In the genomic region with DNA sequence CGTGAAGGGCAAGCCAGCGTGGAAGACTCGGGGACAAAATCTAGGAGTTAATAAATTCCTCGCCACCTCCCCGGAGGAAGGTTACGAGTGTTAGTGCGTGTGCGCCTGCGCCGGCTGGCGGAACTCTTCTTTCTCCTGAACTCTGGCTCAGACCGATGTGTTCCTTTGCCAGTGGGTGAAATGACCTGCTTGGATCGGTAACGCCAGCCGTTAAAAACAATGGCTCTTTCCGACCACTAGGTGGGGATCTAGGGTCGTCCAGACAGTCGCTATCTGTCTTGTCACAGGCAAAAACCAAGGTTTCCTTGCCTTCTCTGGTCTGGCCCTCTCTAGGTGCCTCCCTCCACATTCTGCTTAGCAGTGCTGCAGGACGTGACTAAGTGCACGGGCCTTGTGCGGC, we compare ENCODE assay signal across 8 mouse cellular contexts. TPM values are rescaled to one million over a fixed set of nuclear protein-coding genes. Genes with fewer than 3 reads are reported as not detected.
DNase-seq lines count a peak whose midpoint lies in the region; ATAC-seq lines count a peak whose summit lies in the region.

No protein-coding gene starts in this region.

- H3K36me3 ChIP-seq in embryonic facial prominence, embryonic 11.5 days (replicated peaks; ENCODE audit: control insufficient read depth, insufficient read depth, low read depth, low read length): no peaks in the 10 kb centered on the region
- H3K36me3 ChIP-seq in heart, embryonic 12.5 days: no peaks in the 10 kb centered on the region
- no peaks in the 10 kb centered on the region for H3K36me3 ChIP-seq in kidney, embryonic 14.5 days (ENCODE audit: control insufficient read depth, insufficient read depth, low read length)
- no peaks in the 10 kb centered on the region for H3K36me3 ChIP-seq in lung, embryonic 15.5 days

- WGBS in embryonic facial prominence, embryonic 11.5 days: 1% methylated on average over 21 of the region's 21 CpGs
- WGBS in heart, embryonic 12.5 days: 3% methylated on average over 21 of the region's 21 CpGs
- WGBS in kidney, embryonic 14.5 days: 2% methylated on average over 21 of the region's 21 CpGs
- 2% methylated on average over 21 of the region's 21 CpGs for WGBS in lung, embryonic 15.5 days

- peak overlapping the region; percentile 29; the same call in 1 of the 2 replicates for H3K9ac ChIP-seq in embryonic facial prominence, embryonic 11.5 days (replicated peaks; ENCODE audit: low read length)
- no peak overlapping the region for H3K9ac ChIP-seq in heart, embryonic 12.5 days
- H3K9ac ChIP-seq in kidney, embryonic 14.5 days (ENCODE audit: low read depth, low read length): no peak overlapping the region; the same call in none of the 2 replicates
- H3K9ac ChIP-seq in lung, embryonic 15.5 days: no peak overlapping the region

- H3K27ac ChIP-seq in embryonic facial prominence, embryonic 11.5 days (replicated peaks; ENCODE audit: low read depth, low read length): no peak overlapping the region
- no peak overlapping the region for H3K27ac ChIP-seq in heart, embryonic 12.5 days (ENCODE audit: poor library complexity, severe bottlenecking)
- H3K27ac ChIP-seq in kidney, embryonic 14.5 days (ENCODE audit: low read depth, low read length): no peak overlapping the region
- H3K27ac ChIP-seq in lung, embryonic 15.5 days: peak overlapping the region; percentile 48

- peak; percentile 82 to 93 for DNase-seq in adrenal gland, adult (ENCODE audit: inconsistent age in 2 of 2, low spot score in 1 of 2)
- no peak for DNase-seq in adrenal gland, postnatal 25 days
- DNase-seq in adrenal gland, postnatal 14 days: peak; percentile 88
- DNase-seq in embryonic facial prominence, embryonic 11.5 days (ENCODE audit: low spot score): peak; percentile 93

- peak overlapping the region; percentile 43 for H3K4me2 ChIP-seq in embryonic facial prominence, embryonic 11.5 days (ENCODE audit: low read depth, low read length)
- peak overlapping the region; percentile 71 for H3K4me2 ChIP-seq in heart, embryonic 12.5 days
- peak overlapping the region; percentile 48 for H3K4me2 ChIP-seq in kidney, embryonic 14.5 days (replicated peaks; ENCODE audit: low read depth, low read length)
- H3K4me2 ChIP-seq in lung, embryonic 15.5 days: peak overlapping the region; percentile 53

- no peaks in the 10 kb centered on the region for H3K9me3 ChIP-seq in embryonic facial prominence, embryonic 11.5 days (replicated peaks; ENCODE audit: control insufficient read depth, low read length)
- no peaks in the 10 kb centered on the region for H3K9me3 ChIP-seq in heart, embryonic 12.5 days (replicated peaks)
- H3K9me3 ChIP-seq in kidney, embryonic 14.5 days (ENCODE audit: control insufficient read depth, low read length): no peaks in the 10 kb centered on the region
- no peaks in the 10 kb centered on the region for H3K9me3 ChIP-seq in lung, embryonic 15.5 days

- no peaks in the 10 kb centered on the region for H3K27me3 ChIP-seq in embryonic facial prominence, embryonic 11.5 days (ENCODE audit: control insufficient read depth, insufficient read depth, low read length)
- H3K27me3 ChIP-seq in heart, embryonic 12.5 days (replicated peaks): peaks cover 42% of the 10 kb centered on the region
- no peaks in the 10 kb centered on the region for H3K27me3 ChIP-seq in kidney, embryonic 14.5 days (ENCODE audit: control insufficient read depth, insufficient read depth, low read length)
- H3K27me3 ChIP-seq in lung, embryonic 15.5 days: no peaks in the 10 kb centered on the region

- no peak overlapping the region for H3K4me3 ChIP-seq in embryonic facial prominence, embryonic 11.5 days (ENCODE audit: low read depth, low read length)
- peak overlapping the region; percentile 34 for H3K4me3 ChIP-seq in heart, embryonic 12.5 days
- peak overlapping the region; percentile 25; the same call in 1 of the 2 replicates for H3K4me3 ChIP-seq in kidney, embryonic 14.5 days (ENCODE audit: low read length)
- H3K4me3 ChIP-seq in lung, embryonic 15.5 days: peak overlapping the region; percentile 22

- 0 out of 2 replicates have a peak, but pooled peaks have one; percentile 43 for ATAC-seq in embryonic facial prominence, embryonic 11.5 days (replicated peaks; ENCODE audit: insufficient number of reproducible peaks, low FRiP score, low TSS enrichment, low read depth)
- ATAC-seq in heart, embryonic 12.5 days (ENCODE audit: insufficient number of reproducible peaks, low FRiP score): peak; percentile 52; the same call in 1 of the 2 replicates
- peak; percentile 56; the same call in 1 of the 2 replicates for ATAC-seq in kidney, embryonic 14.5 days (ENCODE audit: low FRiP score, low TSS enrichment)
- ATAC-seq in lung, embryonic 15.5 days (ENCODE audit: borderline replicate concordance, extremely low read depth, low FRiP score, low TSS enrichment): peak; percentile 8; the same call in 1 of the 2 replicates
- ATAC-seq in neutrophil, adult 5-6 weeks (ENCODE audit: extremely low read depth, insufficient number of reproducible peaks, low FRiP score, poor library complexity, severe bottlenecking): peak; percentile 64; the same call in 1 of the 2 replicates

- H3K4me1 ChIP-seq in embryonic facial prominence, embryonic 11.5 days (ENCODE audit: control insufficient read depth, insufficient read depth, low read length): no peaks in the 10 kb centered on the region
- H3K4me1 ChIP-seq in heart, embryonic 12.5 days (replicated peaks): no peaks in the 10 kb centered on the region
- H3K4me1 ChIP-seq in kidney, embryonic 14.5 days (ENCODE audit: control insufficient read depth, insufficient read depth, low read length): peaks cover 6% of the 10 kb centered on the region
- peaks cover 34% of the 10 kb centered on the region for H3K4me1 ChIP-seq in lung, embryonic 15.5 days

RNA-seq across cellular contexts. Expression of a gene that starts 1.1 kb away (rescaled TPM):
- total RNA-seq in adrenal gland, postnatal 25 days (2021): not detected in 2 replicates
- not detected in 2 replicates for total RNA-seq in adrenal gland, postnatal 14 days (2021)
- polyA plus RNA-seq in embryonic facial prominence, embryonic 11.5 days (2014; fragmentation: Nextera tagmentation; extraction: Ambion mirVana): not detected in 2 replicates
- not detected in 2 replicates for polyA plus RNA-seq in heart, embryonic 12.5 days (2016; fragmentation: Nextera tagmentation; extraction: Ambion mirVana)
- not detected in 2 replicates for polyA plus RNA-seq in kidney, embryonic 14.5 days (2014; fragmentation: Nextera tagmentation; extraction: Ambion mirVana)
- polyA plus RNA-seq in lung, embryonic 15.5 days (2015; fragmentation: Nextera tagmentation; extraction: Ambion mirVana): 0.62 TPM in 1 of 2 replicates, not detected in the other
- not detected in 2 replicates for total RNA-seq in neutrophil, adult 5-6 weeks (2017)

RNA-seq across cellular contexts. Expression of a gene that starts 16.7 kb away (rescaled TPM):
- total RNA-seq in adrenal gland, postnatal 25 days (2021): 25.6 and 27.5 TPM in 2 replicates
- total RNA-seq in adrenal gland, postnatal 14 days (2021): 26.3 and 28.3 TPM in 2 replicates
- 22.3 and 25.9 TPM in 2 replicates for polyA plus RNA-seq in embryonic facial prominence, embryonic 11.5 days (2014; fragmentation: Nextera tagmentation; extraction: Ambion mirVana)
- polyA plus RNA-seq in heart, embryonic 12.5 days (2016; fragmentation: Nextera tagmentation; extraction: Ambion mirVana): 3.2 TPM in 2 replicates
- polyA plus RNA-seq in kidney, embryonic 14.5 days (2014; fragmentation: Nextera tagmentation; extraction: Ambion mirVana): 18.2 and 19.8 TPM in 2 replicates
- polyA plus RNA-seq in lung, embryonic 15.5 days (2015; fragmentation: Nextera tagmentation; extraction: Ambion mirVana): 40.9 and 44.9 TPM in 2 replicates
- 0.12 and 0.25 TPM in 2 replicates for total RNA-seq in neutrophil, adult 5-6 weeks (2017)

RNA-seq across cellular contexts. Expression of a gene that starts 37.2 kb away (rescaled TPM):
- not detected in 2 replicates for total RNA-seq in adrenal gland, postnatal 25 days (2021)
- total RNA-seq in adrenal gland, postnatal 14 days (2021): not detected in 2 replicates
- 0.65 and 1.5 TPM in 2 replicates for polyA plus RNA-seq in embryonic facial prominence, embryonic 11.5 days (2014; fragmentation: Nextera tagmentation; extraction: Ambion mirVana)
- polyA plus RNA-seq in heart, embryonic 12.5 days (2016; fragmentation: Nextera tagmentation; extraction: Ambion mirVana): 0.49 and 0.94 TPM in 2 replicates
- 0.06 TPM in 1 of 2 replicates, not detected in the other for polyA plus RNA-seq in kidney, embryonic 14.5 days (2014; fragmentation: Nextera tagmentation; extraction: Ambion mirVana)
- 78.8 and 81.3 TPM in 2 replicates for polyA plus RNA-seq in lung, embryonic 15.5 days (2015; fragmentation: Nextera tagmentation; extraction: Ambion mirVana)
- total RNA-seq in neutrophil, adult 5-6 weeks (2017): not detected in 2 replicates

Comparison
In these comparisons a context has a peak if more than half of its experiments do, and no peak if none do; other contexts are left out.
1. ATAC-seq: peak in every context shown above with its lines; median percentile 64 in neutrophil, adult 5-6 weeks; 56 in kidney, embryonic 14.5 days; 52 in heart, embryonic 12.5 days; 43 in embryonic facial prominence, embryonic 11.5 days; 8 in lung, embryonic 15.5 days.
2. RNA of a gene that starts 37.2 kb away (polyA plus RNA-seq): 78.8 to 81.3 TPM in lung, embryonic 15.5 days; 0.65 to 1.5 TPM in embryonic facial prominence, embryonic 11.5 days, 0.49 to 0.94 TPM in heart, embryonic 12.5 days and 0.06 TPM in kidney, embryonic 14.5 days; every median in the first group is over 10 times any median in the second.
3. Peak in every context shown above with its lines, with median percentiles within 50 percentile points of each other: H3K4me2 ChIP-seq.